Mouse (Mus musculus) heart, embryonic 14.5 days (tissue): ENCODE measurements around the gene Mfsd14a. TPM values are rescaled to one million over a fixed set of nuclear protein-coding genes. Genes with fewer than 3 reads are reported as not detected.

Experiments
- ATAC-seq: fragments of 200-750 bp; cut with Nextera tagmentation; 2 replicates; pipeline ENCODE4 v1.8.0; 2017; ENCODE audit warnings: low read depth, moderate TSS enrichment; ENCODE audit not compliant: insufficient number of reproducible peaks, insufficient read depth, low FRiP score
- H3K27ac ChIP-seq, 2 experiments: fragments of 200-500 bp in 1 of 2; fragments of 300-500 bp in 1 of 2; sonication (generic) in 1 of 2; replicated peaks in 1 of 2; 2 replicates each; pipeline ENCODE4 v1.5.1; 2012 to 2014; ENCODE audit warnings: low read depth in 2 of 2, low read length in 2 of 2, control low read depth in 1 of 2, mild to moderate bottlenecking in 1 of 2, mixed read lengths in 1 of 2; ENCODE audit not compliant: control insufficient read depth in 1 of 2, insufficient read depth in 1 of 2
- H3K27me3 ChIP-seq: fragments of 300-500 bp; sonication (generic); 2 replicates; pipeline ENCODE4 v1.6.1; 2014; ENCODE audit warnings: mild to moderate bottlenecking, low read length, control low read depth; ENCODE audit not compliant: control insufficient read depth, insufficient read depth
- H3K36me3 ChIP-seq: fragments of 300-500 bp; sonication (generic); 2 replicates; pipeline ENCODE4 v1.6.1; 2014; ENCODE audit warnings: mild to moderate bottlenecking, control low read depth, low read length, mixed read lengths; ENCODE audit not compliant: control insufficient read depth, insufficient read depth
- H3K4me1 ChIP-seq, 2 experiments: fragments of 200-500 bp in 1 of 2; fragments of 300-500 bp in 1 of 2; sonication (generic) in 1 of 2; 2 replicates each; pipeline ENCODE4 v1.6.1; 2012 to 2014; ENCODE audit warnings: low read length in 2 of 2, control low read depth in 1 of 2, mixed read lengths in 1 of 2; ENCODE audit not compliant: control insufficient read depth in 2 of 2, insufficient read depth in 2 of 2
- H3K4me2 ChIP-seq: fragments of 300-500 bp; sonication (generic); 2 replicates; pipeline ENCODE4 v1.6.1; 2014; ENCODE audit warnings: mild to moderate bottlenecking, low read length
- H3K4me3 ChIP-seq, 2 experiments: fragments of 200-500 bp in 1 of 2; fragments of 300-500 bp in 1 of 2; sonication (generic) in 1 of 2; 2 replicates each; pipeline ENCODE4 v1.5.1; 2012 to 2014; ENCODE audit warnings: low read length in 2 of 2, mild to moderate bottlenecking in 2 of 2, control low read depth in 1 of 2, low read depth in 1 of 2, moderate library complexity in 1 of 2; ENCODE audit not compliant: control insufficient read depth in 1 of 2, insufficient read depth in 1 of 2
- H3K9ac ChIP-seq: fragments of 300-500 bp; sonication (generic); 2 replicates; pipeline ENCODE4 v1.6.1; 2014; ENCODE audit warnings: mild to moderate bottlenecking, low read length
- H3K9me3 ChIP-seq: fragments of 300-500 bp; sonication (generic); 2 replicates; pipeline ENCODE4 v1.6.1; 2016; ENCODE audit warnings: low read length, control low read depth; ENCODE audit not compliant: control insufficient read depth
- WGBS: fragments of 180-500 bp; shearing (Covaris S2); extraction: QIAGEN DNeasy Blood & Tissue Kit; methylation state at CpG from one replicate; pipeline ENCODE4 v1.1.7; 2014; 5-methylcytosine and 5-hydroxymethylcytosine counted together
- polyA plus RNA-seq: library from polyadenylated mRNA; unstranded; fragments of >200 nt; fragmentation: Nextera tagmentation; extraction: Ambion mirVana; gene quantifications from 2 replicates; pipeline ENCODE4 v1.2.1, GENCODE M21; 2014

The Mfsd14a gene
- polyA plus RNA-seq, 1 experiment from 2014 or later, result 62.2 TPM

DNA sequence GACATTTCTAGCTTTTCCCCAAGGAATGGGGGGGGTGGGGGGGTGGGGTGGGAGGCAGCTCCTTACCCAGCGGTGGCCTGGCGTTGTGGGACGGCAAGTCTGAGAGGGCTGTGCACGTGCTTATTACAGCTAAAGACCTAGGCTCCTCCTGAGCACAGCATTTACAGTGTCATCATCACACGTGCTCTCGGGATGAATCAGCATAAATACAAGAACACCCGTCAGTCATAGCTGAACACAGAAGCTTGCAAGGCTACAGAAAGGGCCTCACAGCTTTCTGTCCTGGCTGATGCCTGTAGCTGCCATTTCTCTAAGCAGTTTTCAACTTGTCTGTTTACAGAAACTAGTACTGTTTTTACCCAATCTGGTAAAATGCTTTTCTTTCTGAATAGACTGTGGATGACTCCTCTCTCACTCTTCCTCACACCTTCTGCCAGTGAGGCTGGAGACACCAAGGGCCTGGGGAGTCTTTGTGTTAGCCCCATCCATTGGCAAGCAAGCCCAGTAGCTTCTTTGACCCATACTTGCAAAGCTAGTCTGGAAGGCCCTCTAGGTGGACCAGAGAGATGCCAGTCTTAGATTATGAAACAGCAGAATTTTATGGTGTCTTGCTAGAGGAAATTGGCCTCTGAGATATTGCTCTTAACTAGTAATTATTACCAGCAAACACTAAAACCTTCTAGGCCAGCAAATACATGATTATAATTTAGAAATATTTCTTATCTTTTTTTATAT lies 41.7 kb downstream of the Mfsd14a start:
- no peak for ATAC-seq
- Histone ChIP-seq H3K36me3 (peaks cover 59% of the 10 kb centered on the region), H3K27me3 (no peaks in the 10 kb centered on the region), H3K9ac (no peak overlapping the region), H3K4me1 (no peaks in the 10 kb centered on the region), H3K9me3 (no peaks in the 10 kb centered on the region), H3K27ac (no peak overlapping the region), H3K4me3 (no peak overlapping the region), H3K4me2 (no peak overlapping the region)
- 87% methylated on average over 7 of the region's 7 CpGs for WGBS

DNA sequence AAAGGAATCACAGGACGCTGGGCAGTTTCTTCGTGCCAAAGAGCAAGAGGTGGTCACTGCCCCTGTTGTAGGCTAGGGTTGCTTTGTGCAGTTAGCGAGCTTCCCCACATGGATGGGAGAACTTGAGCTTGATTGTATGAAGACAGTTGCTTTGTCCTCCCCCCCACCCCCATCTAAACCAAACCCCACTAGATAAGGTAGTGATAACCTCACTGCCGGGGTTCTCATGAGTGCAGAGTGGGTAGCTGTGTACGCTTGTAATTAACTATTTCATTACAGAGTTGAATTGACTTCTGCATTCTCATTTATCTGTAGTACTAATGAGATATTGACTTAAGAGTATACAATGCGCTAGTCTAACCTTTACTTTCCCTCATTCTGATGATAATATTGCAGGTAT lies 43.6 kb downstream of the Mfsd14a start:
- Histone ChIP-seq H3K36me3 (peaks cover 79% of the 10 kb centered on the region), H3K27me3 (no peaks in the 10 kb centered on the region), H3K9ac (no peak overlapping the region), H3K4me3 (no peak overlapping the region), H3K27ac (no peak overlapping the region), H3K4me2 (no peak overlapping the region), H3K9me3 (no peaks in the 10 kb centered on the region), H3K4me1 (no peaks in the 10 kb centered on the region)
- WGBS, result 71% methylated on average over 6 of the region's 6 CpGs
- ATAC-seq, result no peak

DNA sequence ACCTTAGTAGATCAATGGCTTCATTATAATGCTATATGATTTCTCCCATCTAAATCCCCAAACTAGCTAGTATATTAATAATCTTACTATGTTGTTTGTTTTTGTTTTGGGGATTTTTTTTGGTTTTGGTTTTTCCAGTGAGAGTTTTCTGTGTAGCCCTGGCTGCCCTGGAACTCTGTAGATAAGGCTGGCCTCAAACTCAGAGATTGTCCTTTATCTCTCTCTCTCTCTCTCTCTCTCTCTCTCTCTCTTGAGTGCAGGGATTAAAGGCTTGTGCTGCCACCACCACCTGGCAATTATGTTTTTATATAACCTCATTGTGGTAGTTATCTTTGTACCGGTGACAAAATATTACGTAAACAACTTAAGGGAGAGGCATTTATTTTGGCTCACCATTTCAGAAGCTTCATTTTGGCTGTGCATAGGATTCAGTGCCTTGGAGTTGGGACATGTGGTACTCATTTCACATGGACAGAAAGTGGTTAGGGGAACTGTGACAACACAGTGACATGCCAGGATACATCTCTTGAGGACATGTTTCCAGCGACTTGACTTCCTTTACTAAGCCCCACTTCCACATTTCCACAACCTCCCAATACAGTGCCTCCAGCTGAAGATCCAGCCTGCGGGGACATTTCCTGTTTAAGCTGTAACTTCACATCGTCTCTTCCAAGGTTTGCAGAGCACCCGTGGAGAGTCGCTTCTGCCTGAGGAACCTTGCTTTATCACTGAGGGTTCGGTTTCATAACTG lies 47.0 kb downstream of the Mfsd14a start:
- Histone ChIP-seq H3K27me3 (no peaks in the 10 kb centered on the region), H3K36me3 (peaks cover 77% of the 10 kb centered on the region), H3K4me1 (no peaks in the 10 kb centered on the region), H3K4me2 (no peak overlapping the region), H3K27ac (no peak overlapping the region), H3K4me3 (no peak overlapping the region), H3K9me3 (no peaks in the 10 kb centered on the region), H3K9ac (no peak overlapping the region)
- 83% methylated on average over 8 of the region's 8 CpGs for WGBS
- ATAC-seq, result no peak

DNA sequence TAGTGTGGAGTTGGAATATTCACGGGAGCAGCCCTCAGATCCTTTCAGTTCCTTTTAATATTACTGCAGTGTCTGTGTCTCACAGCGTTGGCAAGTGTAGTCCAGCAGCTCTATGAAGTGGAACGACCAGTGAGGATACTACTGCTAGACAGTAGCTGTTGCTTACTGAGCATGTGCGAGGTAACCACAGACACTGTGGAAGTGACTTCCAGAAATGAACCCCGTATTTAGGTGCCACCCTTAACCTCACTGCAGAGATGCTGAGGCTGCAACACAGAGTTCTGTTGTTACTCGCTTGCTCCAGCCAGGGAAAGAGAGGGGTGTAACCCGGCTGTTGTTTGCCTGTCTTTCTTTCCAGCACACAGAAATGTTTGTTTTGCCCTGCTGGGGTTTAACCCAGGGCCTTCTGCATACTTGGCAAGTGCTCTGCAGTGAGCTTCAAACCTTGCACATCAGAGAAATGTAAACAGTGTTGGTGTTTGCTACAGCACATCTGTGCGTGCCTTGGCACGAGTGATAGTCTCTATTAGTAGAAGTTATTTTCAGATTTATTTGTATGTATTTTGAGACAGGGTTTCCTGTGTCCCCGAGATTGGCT lies 48.1 kb downstream of the Mfsd14a start, which contains the start of gene Trmt13:
Gene Trmt13 (minus strand): TSS at position 293 of the 598 bp plus-strand sequence.
- Histone ChIP-seq H3K36me3 (peaks cover 76% of the 10 kb centered on the region), H3K4me1 (no peaks in the 10 kb centered on the region), H3K27me3 (no peaks in the 10 kb centered on the region), H3K9ac (no peak within 1 kb of the TSS), H3K4me3 (no peak within 1 kb of the TSS), H3K9me3 (no peaks in the 10 kb centered on the region), H3K4me2 (no peak within 1 kb of the TSS), H3K27ac (no peak within 1 kb of the TSS)
- ATAC-seq, result no peak
- 82% methylated on average over 10 of the region's 10 CpGs for WGBS

DNA sequence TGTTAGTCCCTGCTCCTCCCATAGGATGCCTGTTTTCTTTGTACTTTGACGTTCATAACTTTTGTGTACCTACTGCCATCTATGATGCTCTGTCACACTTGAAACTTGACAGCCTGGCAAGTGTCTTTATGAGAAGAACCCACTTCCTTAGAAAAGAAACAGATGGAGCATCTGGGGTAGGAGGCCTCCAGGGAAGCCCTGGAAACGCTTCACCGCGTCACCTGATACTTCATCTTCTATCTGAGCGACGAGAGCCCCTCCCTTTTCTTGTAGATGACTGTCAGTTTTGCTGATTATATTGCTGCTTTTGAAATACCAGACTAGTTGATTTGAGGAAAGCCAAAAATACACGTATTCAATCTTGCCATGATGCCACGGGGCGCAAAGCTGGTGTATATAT lies 57.9 kb downstream of the Mfsd14a start:
- Histone ChIP-seq H3K9ac (no peak overlapping the region), H3K27ac (no peak overlapping the region), H3K36me3 (peaks cover 37% of the 10 kb centered on the region), H3K4me3 (no peak overlapping the region), H3K4me1 (no peaks in the 10 kb centered on the region), H3K9me3 (no peaks in the 10 kb centered on the region), H3K27me3 (no peaks in the 10 kb centered on the region), H3K4me2 (no peak overlapping the region)
- 68% methylated on average over 9 of the region's 9 CpGs for WGBS
- no peak for ATAC-seq

DNA sequence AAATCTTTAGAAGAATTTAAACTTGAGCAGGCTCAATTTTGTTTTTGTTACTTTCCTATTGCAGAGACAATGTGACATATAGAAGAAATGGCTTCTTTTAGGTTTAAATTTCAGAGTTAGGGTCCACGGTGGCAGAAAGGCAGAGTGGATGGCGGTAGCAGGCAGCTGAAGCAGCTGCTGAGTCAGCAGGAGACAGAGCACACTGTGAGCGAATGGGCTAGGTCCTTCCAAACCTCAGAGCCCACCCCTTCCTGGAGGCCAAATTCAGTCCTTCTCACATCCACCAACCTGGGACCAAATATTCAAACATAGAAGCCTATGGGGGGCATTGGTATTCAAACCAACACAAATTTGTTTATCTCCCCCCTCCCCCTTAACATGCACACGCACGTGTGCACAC lies 60.7 kb downstream of the Mfsd14a start:
- H3K4me1 ChIP-seq, result no peaks in the 10 kb centered on the region
- H3K36me3 ChIP-seq, result peaks cover 15% of the 10 kb centered on the region
- no peaks in the 10 kb centered on the region for H3K9me3 ChIP-seq
- H3K9ac ChIP-seq, result no peak overlapping the region
- WGBS, result 93% methylated on average over 5 of the region's 5 CpGs
- no peak overlapping the region for H3K27ac ChIP-seq
- ATAC-seq, result no peak
- no peak overlapping the region for H3K4me2 ChIP-seq
- no peak overlapping the region for H3K4me3 ChIP-seq
- H3K27me3 ChIP-seq, result no peaks in the 10 kb centered on the region

DNA sequence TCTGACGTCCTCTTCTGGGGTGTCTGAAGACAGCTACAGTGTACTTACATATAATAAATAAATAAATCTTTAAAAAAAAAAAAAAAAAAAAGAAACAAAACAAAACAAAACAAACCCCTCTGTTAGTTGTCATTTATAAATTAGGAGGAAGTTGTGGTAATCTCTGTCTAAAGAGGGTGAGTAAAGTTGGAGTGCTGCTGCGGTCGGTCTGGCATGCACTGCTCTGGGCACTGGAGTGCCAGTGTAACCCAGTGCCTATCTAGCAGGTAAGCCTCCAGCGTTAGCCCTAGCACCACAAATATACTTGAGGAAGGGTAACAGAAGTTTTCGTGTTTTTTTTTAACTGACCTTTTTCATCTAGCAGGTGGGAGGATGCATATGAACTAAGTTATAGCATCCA lies 61.5 kb downstream of the Mfsd14a start:
- H3K9me3 ChIP-seq, result no peaks in the 10 kb centered on the region
- peaks cover 0 to 1% of the 10 kb centered on the region in 2 experiments; a peak in 1 of 4 replicates for H3K4me1 ChIP-seq
- no peak overlapping the region for H3K27ac ChIP-seq
- WGBS, result 86% methylated on average over 5 of the region's 5 CpGs
- ATAC-seq, result no peak
- no peaks in the 10 kb centered on the region for H3K27me3 ChIP-seq
- no peak overlapping the region for H3K4me3 ChIP-seq
- H3K4me2 ChIP-seq, result no peak overlapping the region
- H3K9ac ChIP-seq, result no peak overlapping the region
- peaks cover 11% of the 10 kb centered on the region for H3K36me3 ChIP-seq
